Mouse (Mus musculus) kidney, adult 9 months (tissue): Measurements from ENCODE around the gene Olfr670.
"Not testable (repeated sequence)": the region's sequence is repeated elsewhere in the genome, so short reads cannot be mapped to it uniquely, and the experiment has no call there.

Experiments used
- DNase-seq: peaks from one replicate; pipeline ENCODE4 v3.0.0; 2022

Gene Olfr670

GRCm38 (mm10) chr7:104962520-104962919, at the start of gene Olfr670:
Gene Olfr670, minus strand, starts transcription at chr7:104962620.
- DNase-seq: no peak

DNA sequence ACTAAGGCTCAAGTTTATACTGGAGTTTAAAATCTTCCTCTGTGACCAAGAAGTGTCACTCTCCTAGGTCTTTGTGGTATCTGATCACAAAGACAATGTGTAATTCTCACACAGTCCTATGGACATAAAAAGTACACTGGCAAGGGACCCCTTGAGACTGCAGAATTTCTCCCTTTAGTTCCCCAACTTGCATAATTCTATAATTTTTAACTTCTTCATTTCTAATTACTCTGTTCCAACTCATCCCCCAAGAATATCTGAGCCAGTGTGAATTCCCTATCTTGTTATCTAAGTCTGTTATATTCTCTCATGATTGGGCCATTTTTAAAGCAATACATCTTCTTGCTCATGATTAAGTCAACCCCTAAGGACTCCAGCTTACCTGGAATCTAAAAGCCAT, 39.5 kb upstream of the Olfr670 start, which contains the start of gene Olfr672:
Gene Olfr672 (minus strand): TSS at position 101 of the 400 bp plus-strand sequence.
- DNase-seq: no peak

DNA sequence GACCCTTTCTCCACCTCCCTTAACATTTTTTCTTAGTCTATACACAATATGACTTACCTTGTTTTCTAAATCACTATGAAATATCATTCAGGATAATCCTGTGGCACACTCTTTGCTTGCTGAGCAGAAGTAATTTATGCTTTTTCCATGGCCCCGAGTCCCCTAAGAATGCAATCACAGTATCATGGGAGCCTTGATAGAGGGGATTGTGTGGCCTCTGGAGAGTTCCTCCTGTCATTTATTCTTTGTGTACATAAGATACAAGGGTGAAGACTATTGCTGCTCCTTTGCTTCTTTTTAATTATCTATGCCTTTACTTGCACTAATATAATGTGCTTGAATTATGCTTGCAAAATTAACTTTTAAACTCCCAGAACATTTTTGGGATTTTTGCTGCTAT, 16.6 kb upstream of the Olfr670 start, which contains the start of gene Olfr671:
Gene Olfr671 (minus strand): TSS at position 101 of the 400 bp plus-strand sequence.
- no peak for DNase-seq

- DNase-seq: not testable (repeated sequence)
These were observed 10.1 kb upstream of the Olfr670 start for GRCm38 (mm10) chr7:104972507-104972906.

DNA sequence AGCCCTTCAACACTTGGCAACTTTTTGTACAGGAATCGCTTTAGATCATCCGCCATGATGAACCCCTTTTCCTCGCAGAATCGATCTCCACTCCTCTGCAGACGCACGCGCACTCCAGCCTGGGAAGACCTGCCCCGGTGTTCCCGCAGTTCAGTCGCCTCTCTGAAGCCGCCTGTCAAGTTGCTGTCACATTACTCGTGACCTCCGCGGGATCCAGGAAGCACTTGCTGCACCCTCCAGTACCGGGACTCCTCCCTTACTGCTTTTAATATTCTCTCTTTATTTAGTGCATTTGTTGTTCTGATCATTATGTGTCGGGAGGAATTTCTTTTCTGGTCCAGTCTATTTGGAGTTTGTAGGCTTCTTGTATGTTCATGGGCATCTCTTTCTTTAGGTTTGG, 12.2 kb downstream of the Olfr670 start:
- not testable (repeated sequence) for DNase-seq

DNA sequence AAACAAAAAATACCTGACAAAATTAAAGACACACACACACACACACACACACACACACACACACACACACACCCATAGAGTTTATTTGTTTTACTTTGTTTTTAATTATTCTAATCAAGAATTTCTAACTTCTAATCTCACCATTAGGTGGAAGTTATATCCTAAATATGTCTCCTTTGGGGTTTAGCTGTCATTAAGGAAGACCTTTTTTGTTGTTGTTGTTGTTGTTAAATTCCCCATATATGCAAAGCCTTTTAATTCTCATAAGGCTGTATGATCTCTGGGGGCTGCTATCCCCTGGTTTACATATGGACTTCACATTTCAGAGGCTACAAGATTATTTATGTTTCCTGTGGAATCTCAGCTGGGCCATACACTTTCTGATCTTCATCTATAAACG, 28.5 kb downstream of the Olfr670 start, which contains the start of gene Olfr669:
Gene Olfr669 (plus strand): TSS at position 301 of the 400 bp plus-strand sequence.
- DNase-seq: no peak

DNA sequence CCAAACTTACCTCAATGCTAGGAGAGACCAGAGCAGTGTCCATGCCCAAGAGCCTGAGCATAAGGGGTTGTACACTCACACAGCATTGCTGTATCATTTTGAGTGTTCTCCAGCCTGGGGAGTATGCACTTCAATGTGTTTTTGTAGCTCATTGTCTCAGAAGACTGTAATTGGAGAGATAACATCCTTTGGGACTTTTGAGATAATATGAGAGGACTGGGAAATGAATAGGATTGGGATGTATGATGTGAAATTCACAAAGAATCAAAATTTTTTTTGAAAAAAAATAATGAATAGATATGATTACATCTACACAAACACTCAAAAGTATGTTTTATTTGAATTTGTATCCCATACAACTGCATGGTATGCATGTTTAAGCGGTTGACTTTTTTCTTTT, 34.5 kb downstream of the Olfr670 start, which contains the start of gene Olfr668:
Gene Olfr668 (minus strand): TSS at position 101 of the 400 bp plus-strand sequence.
- no peak for DNase-seq

- DNase-seq: no peak
These were observed 41.0 kb downstream of the Olfr670 start, which contains the start of gene Olfr667 for GRCm38 (mm10) chr7:104921382-104921781. Gene Olfr667, minus strand, starts transcription at chr7:104921482.
